Mouse (Mus musculus): ENCODE results near the gene Tesmin. TPM values are rescaled to one million over a fixed set of nuclear protein-coding genes. Genes with fewer than 3 reads are reported as not detected.

Tesmin gene
- polyA plus RNA-seq, 1 experiment: 0.39 TPM

DNA sequence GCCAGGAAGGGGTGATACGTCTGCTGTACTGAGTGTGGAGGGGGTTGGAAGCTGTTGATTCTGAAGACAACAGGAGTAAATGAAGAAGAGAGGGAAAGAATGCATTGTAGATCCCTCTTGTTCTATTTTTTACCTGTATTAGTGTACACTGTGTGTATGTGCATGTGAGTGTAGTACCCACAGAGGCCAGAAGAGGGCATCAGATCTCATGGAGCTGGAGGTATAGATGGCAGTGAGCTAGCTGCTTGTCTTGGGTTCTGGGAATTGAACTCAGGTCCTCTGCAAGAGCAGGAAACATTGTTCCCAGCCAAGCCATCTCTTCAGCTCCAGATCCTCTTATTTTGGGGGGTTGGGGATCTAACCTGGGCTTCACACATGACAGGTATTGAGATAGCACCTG lies 40.9 kb upstream of the Tesmin start:
- Histone ChIP-seq H3K79me2 (ENCODE audit: control insufficient read depth, insufficient read depth) (peaks cover 43% of the 10 kb centered on the region), H3K4me3 (ENCODE audit: insufficient read depth, poor library complexity, severe bottlenecking) (no peak overlapping the region), H3K27me3 (ENCODE audit: control insufficient read depth, insufficient read depth, insufficient read length) (no peaks in the 10 kb centered on the region), H3K36me3 (ENCODE audit: control insufficient read depth, insufficient read depth) (peaks cover 7% of the 10 kb centered on the region), H3ac (ENCODE audit: control insufficient read depth, insufficient read length, low read depth) (no peak overlapping the region), H3K79me3 (ENCODE audit: low read depth) (peaks cover 9% of the 10 kb centered on the region)
- no peak for TF ChIP-seq USF1 (IDR thresholded peaks at IDR 0.05; ENCODE audit: low read depth)
- TF ChIP-seq FOSL1 (IDR thresholded peaks at IDR 0.05; ENCODE audit: insufficient read depth, low read length, poor library complexity, severe bottlenecking): no peak
- no peak for TF ChIP-seq CTCF (IDR thresholded peaks at IDR 0.05; ENCODE audit: control insufficient read depth, insufficient read depth, insufficient read length)
- TF ChIP-seq MYOG (IDR thresholded peaks at IDR 0.05; ENCODE audit: control insufficient read depth, extremely low read depth, insufficient read length): no peak
- TF ChIP-seq MYOD1 (IDR thresholded peaks at IDR 0.05; ENCODE audit: control insufficient read depth, insufficient read length, low read depth): no peak
- no peak for TF ChIP-seq CEBPB (IDR thresholded peaks at IDR 0.05; ENCODE audit: low read depth)
- no peak for TF ChIP-seq MAX (IDR thresholded peaks at IDR 0.05)

GRCm38 (mm10) chr19:3353415-3354111 lies 35.1 kb upstream of the Tesmin start:
- no peaks in the 10 kb centered on the region for H3K79me3 ChIP-seq (ENCODE audit: low read depth)
- H3K36me3 ChIP-seq (ENCODE audit: control insufficient read depth, insufficient read depth): peaks cover 15% of the 10 kb centered on the region
- TF ChIP-seq MYOD1 (IDR thresholded peaks at IDR 0.05; ENCODE audit: control insufficient read depth, insufficient read length, low read depth) (no peak), CTCF (IDR thresholded peaks at IDR 0.05; ENCODE audit: control insufficient read depth, insufficient read depth, insufficient read length) (no peak), CEBPB (IDR thresholded peaks at IDR 0.05; ENCODE audit: low read depth) (no peak), MYOG (IDR thresholded peaks at IDR 0.05; ENCODE audit: control insufficient read depth, extremely low read depth, insufficient read length) (no peak), MAX (IDR thresholded peaks at IDR 0.05) (no peak), FOSL1 (IDR thresholded peaks at IDR 0.05; ENCODE audit: insufficient read depth, low read length, poor library complexity, severe bottlenecking) (no peak), USF1 (IDR thresholded peaks at IDR 0.05; ENCODE audit: low read depth) (no peak)
- H3ac ChIP-seq (ENCODE audit: control insufficient read depth, insufficient read length, low read depth): no peak overlapping the region
- H3K79me2 ChIP-seq (ENCODE audit: control insufficient read depth, insufficient read depth): no peaks in the 10 kb centered on the region
- no peak overlapping the region for H3K4me3 ChIP-seq (ENCODE audit: insufficient read depth, poor library complexity, severe bottlenecking)
- H3K27me3 ChIP-seq (ENCODE audit: control insufficient read depth, insufficient read depth, insufficient read length): no peaks in the 10 kb centered on the region

GRCm38 (mm10) chr19:3355096-3355495 lies 33.6 kb upstream of the Tesmin start:
- no peaks in the 10 kb centered on the region for H3K79me3 ChIP-seq (ENCODE audit: low read depth)
- H3K4me3 ChIP-seq (ENCODE audit: insufficient read depth, poor library complexity, severe bottlenecking): no peak overlapping the region
- H3ac ChIP-seq (ENCODE audit: control insufficient read depth, insufficient read length, low read depth): no peak overlapping the region
- no peaks in the 10 kb centered on the region for H3K27me3 ChIP-seq (ENCODE audit: control insufficient read depth, insufficient read depth, insufficient read length)
- H3K36me3 ChIP-seq (ENCODE audit: control insufficient read depth, insufficient read depth): peaks cover 21% of the 10 kb centered on the region
- TF ChIP-seq CTCF (IDR thresholded peaks at IDR 0.05; ENCODE audit: control insufficient read depth, insufficient read depth, insufficient read length) (peak; percentile 14), MYOD1 (IDR thresholded peaks at IDR 0.05; ENCODE audit: control insufficient read depth, insufficient read length, low read depth) (no peak), MAX (IDR thresholded peaks at IDR 0.05) (no peak), FOSL1 (IDR thresholded peaks at IDR 0.05; ENCODE audit: insufficient read depth, low read length, poor library complexity, severe bottlenecking) (no peak)
- H3K79me2 ChIP-seq (ENCODE audit: control insufficient read depth, insufficient read depth): no peaks in the 10 kb centered on the region

GRCm38 (mm10) chr19:3356516-3356915 lies 32.1 kb upstream of the Tesmin start:
- H3ac ChIP-seq (ENCODE audit: control insufficient read depth, insufficient read length, low read depth): no peak overlapping the region
- H3K36me3 ChIP-seq (ENCODE audit: control insufficient read depth, insufficient read depth): peaks cover 23% of the 10 kb centered on the region
- H3K79me2 ChIP-seq (ENCODE audit: control insufficient read depth, insufficient read depth): no peaks in the 10 kb centered on the region
- no peaks in the 10 kb centered on the region for H3K79me3 ChIP-seq (ENCODE audit: low read depth)
- no peak overlapping the region for H3K4me3 ChIP-seq (ENCODE audit: insufficient read depth, poor library complexity, severe bottlenecking)
- no peaks in the 10 kb centered on the region for H3K27me3 ChIP-seq (ENCODE audit: control insufficient read depth, insufficient read depth, insufficient read length)
- TF ChIP-seq USF1 (IDR thresholded peaks at IDR 0.05; ENCODE audit: low read depth) (no peak), MYOD1 (IDR thresholded peaks at IDR 0.05; ENCODE audit: control insufficient read depth, insufficient read length, low read depth) (no peak)

GRCm38 (mm10) chr19:3357620-3358019 lies 31.0 kb upstream of the Tesmin start:
- Histone ChIP-seq H3K36me3 (ENCODE audit: control insufficient read depth, insufficient read depth) (peaks cover 30% of the 10 kb centered on the region), H3K79me2 (ENCODE audit: control insufficient read depth, insufficient read depth) (no peaks in the 10 kb centered on the region), H3K79me3 (ENCODE audit: low read depth) (no peaks in the 10 kb centered on the region), H3ac (ENCODE audit: control insufficient read depth, insufficient read length, low read depth) (no peak overlapping the region), H3K4me3 (ENCODE audit: insufficient read depth, poor library complexity, severe bottlenecking) (no peak overlapping the region), H3K27me3 (ENCODE audit: control insufficient read depth, insufficient read depth, insufficient read length) (no peaks in the 10 kb centered on the region)
- TF ChIP-seq MYOD1 (IDR thresholded peaks at IDR 0.05; ENCODE audit: control insufficient read depth, insufficient read length, low read depth) (no peak), CEBPB (IDR thresholded peaks at IDR 0.05; ENCODE audit: low read depth) (no peak), USF1 (IDR thresholded peaks at IDR 0.05; ENCODE audit: low read depth) (no peak), MYOG (IDR thresholded peaks at IDR 0.05; ENCODE audit: control insufficient read depth, extremely low read depth, insufficient read length) (no peak), CTCF (IDR thresholded peaks at IDR 0.05; ENCODE audit: control insufficient read depth, insufficient read depth, insufficient read length) (no peak), FOSL1 (IDR thresholded peaks at IDR 0.05; ENCODE audit: insufficient read depth, low read length, poor library complexity, severe bottlenecking) (no peak), MAX (IDR thresholded peaks at IDR 0.05) (no peak)

Measured in C2C12 (cell line).